Mouse (Mus musculus) MEL (cell line): ENCODE results near the gene Nectin2.

Experiments used
- BHLHE40 ChIP-seq: IDR thresholded peaks from 2 replicates; pipeline ENCODE4 v1.6.1; 2012; ENCODE audit warnings: low read depth, mild to moderate bottlenecking, inconsistent platforms, low read length, improper control_type of control experiment, borderline replicate concordance
- CTCF ChIP-seq, 3 experiments: IDR thresholded peaks in 2 of 3; conservative IDR thresholded peaks in 1 of 3; 2 replicates each; pipeline ENCODE4 v1.5.1; 2011 to 2012; ENCODE audit warnings: low read length in 3 of 3, low read depth in 2 of 3, mild to moderate bottlenecking in 2 of 3, improper control_type of control experiment in 1 of 3, inconsistent platforms in 1 of 3, mixed read lengths in 1 of 3, moderate library complexity in 1 of 3; ENCODE audit not compliant: control insufficient read depth in 1 of 3, insufficient read depth in 1 of 3, poor library complexity in 1 of 3, severe bottlenecking in 1 of 3
- ELF1 ChIP-seq: IDR thresholded peaks from 2 replicates; pipeline ENCODE4 v1.6.1; 2014; ENCODE audit warnings: low read depth, mild to moderate bottlenecking, inconsistent platforms, low read length, improper control_type of control experiment, moderate library complexity
- NELFE ChIP-seq: IDR thresholded peaks from 2 replicates; pipeline ENCODE4 v1.6.1; 2011; ENCODE audit warnings: low read depth, low read length, improper control_type of control experiment
- NRF1 ChIP-seq: IDR thresholded peaks from 2 replicates; pipeline ENCODE4 v1.6.1; 2014; ENCODE audit warnings: low read depth, mild to moderate bottlenecking, inconsistent platforms, low read length, improper control_type of control experiment, moderate library complexity; ENCODE audit not compliant: poor library complexity, insufficient read depth, severe bottlenecking
- ZNF384 ChIP-seq: IDR thresholded peaks from 2 replicates; pipeline ENCODE4 v1.6.1; 2012; ENCODE audit warnings: low read depth, mild to moderate bottlenecking, inconsistent platforms, low read length, improper control_type of control experiment

- TF ChIP-seq CTCF (IDR thresholded peaks at IDR 0.05 in 2 of 3, conservative IDR thresholded peaks at IDR 0.05 in 1 of 3; ENCODE audit: control insufficient read depth in 1 of 3, insufficient read depth in 1 of 3, low read depth in 2 of 3, low read length in 3 of 3, poor library complexity in 1 of 3, severe bottlenecking in 1 of 3): peak; percentile 19 to 62 (median 42); a peak in 4 of 6 replicates
- TF ChIP-seq NELFE: no peak
- TF ChIP-seq ELF1: no peak
- TF ChIP-seq BHLHE40: no peak
- no peak for TF ChIP-seq NRF1
- no peak for TF ChIP-seq ZNF384
These were observed 37.9 kb downstream of the Nectin2 start for GRCm38 (mm10) chr7:19712414-19712813.
